Mouse (Mus musculus): ENCODE results near the gene Zbtb37. TPM values are rescaled to one million over a fixed set of nuclear protein-coding genes. Genes with fewer than 3 reads are reported as not detected.

Zbtb37 gene
- polyA plus RNA-seq (2014; fragmentation: Illumina TruSeq; extraction: RNeasy Lipid Tissue Mini Kit (QIAGEN cat#74804); ENCODE audit: low replicate concordance): 4.3 TPM

DNA sequence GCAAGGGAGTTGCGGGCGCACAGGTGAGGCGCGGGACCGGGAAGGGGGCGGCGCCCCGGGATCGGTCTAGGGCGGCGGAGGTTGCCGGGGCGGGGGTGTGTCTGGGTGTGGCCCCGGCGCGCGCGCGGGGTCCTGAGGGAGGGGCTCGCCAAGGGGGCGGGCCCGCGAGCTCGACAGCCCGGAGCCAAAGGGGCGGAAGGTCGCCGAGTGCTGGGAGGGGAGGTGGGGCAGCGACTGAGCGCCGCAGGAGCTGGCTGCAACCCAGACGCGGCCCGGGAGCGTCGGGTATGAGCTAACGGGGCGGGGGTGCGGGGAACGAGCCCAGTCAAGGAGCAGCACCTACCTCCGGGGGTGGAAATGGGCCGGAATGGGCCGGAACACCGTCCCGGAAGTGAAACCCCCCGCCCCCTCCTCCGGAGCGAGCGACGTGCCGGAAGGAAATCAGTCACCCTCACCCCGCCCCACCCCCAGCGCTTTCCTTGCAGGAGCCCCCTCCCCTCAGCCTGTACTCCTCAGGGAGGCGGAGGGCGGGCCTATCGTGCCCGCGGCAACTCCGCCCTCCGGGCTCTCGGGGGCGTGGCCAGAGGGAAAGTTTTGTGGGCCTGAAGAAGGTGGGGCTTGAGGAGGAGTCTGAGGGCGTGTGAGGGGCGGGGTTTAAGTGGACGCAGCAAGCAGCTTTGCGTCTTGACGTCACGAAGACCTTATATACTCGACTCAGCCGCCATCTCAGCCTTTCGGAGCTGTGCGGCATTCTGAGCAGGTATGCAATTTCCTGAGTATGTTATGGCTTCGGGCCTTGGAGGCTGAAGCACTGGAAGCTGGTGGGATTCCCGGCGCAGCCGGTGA is at the start of gene Zbtb37:
Gene Zbtb37, minus strand, starts transcription at position 415 of the 846 bp plus-strand sequence.

GRCm38 (mm10) chr1:161070352-161071271 is 36.0 kb upstream of the Zbtb37 start, which contains the start of the genes Dars2 and Cenpl:
TSS of gene Dars2 (minus strand) at chr1:161070658.
TSS of gene Cenpl (plus strand) at chr1:161070713.

DNA sequence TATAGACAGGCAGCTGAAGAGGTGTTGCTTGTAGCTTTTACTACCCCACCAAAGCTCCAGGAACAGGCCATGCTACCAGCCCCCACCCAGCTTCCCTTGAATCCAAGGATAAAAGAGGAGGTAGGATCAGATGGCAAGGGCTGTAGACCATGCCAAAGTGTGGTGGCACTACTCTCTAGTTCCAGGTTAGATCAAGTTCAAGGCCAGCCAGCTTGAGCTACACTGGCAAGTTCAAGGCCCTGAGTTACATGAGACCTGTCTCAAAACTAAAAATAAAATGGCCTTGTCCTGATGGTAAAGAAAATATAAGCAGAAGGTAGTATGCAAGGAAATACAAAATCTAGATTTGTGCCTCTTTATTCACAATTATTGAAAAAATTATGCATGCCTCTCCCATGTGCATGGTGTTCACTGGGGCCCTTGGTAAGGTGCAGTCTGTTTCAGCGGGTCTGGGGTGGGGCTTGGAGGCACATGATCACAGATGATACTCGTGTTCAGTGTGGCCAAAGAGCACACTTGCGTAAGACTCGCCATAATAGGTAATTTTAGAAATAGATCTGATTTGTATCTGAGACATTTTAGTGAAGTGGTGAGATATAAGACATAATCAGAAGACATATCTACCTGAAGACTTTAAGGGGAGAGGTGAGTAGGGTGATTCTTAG is 56.4 kb downstream of the Zbtb37 start, which contains the start of gene Serpinc1:
Gene Serpinc1, plus strand, starts transcription at position 515 of the 665 bp plus-strand sequence.

Other genes starting within 250 kb of the Zbtb37 start
- gene Rabgap1l, start 241.6 kb downstream of the Zbtb37 start, polyA plus RNA-seq (2014; fragmentation: Illumina TruSeq; extraction: RNeasy Lipid Tissue Mini Kit (QIAGEN cat#74804); ENCODE audit: low replicate concordance): 147 TPM
- 33.2 TPM for gene Rc3h1, start 128.4 kb downstream of the Zbtb37 start, polyA plus RNA-seq (2014; fragmentation: Illumina TruSeq; extraction: RNeasy Lipid Tissue Mini Kit (QIAGEN cat#74804); ENCODE audit: low replicate concordance)
- 1.2 TPM for gene Serpinc1, start 56.3 kb downstream of the Zbtb37 start, polyA plus RNA-seq (2014; fragmentation: Illumina TruSeq; extraction: RNeasy Lipid Tissue Mini Kit (QIAGEN cat#74804); ENCODE audit: low replicate concordance)
- gene Dars2, start 35.8 kb upstream of the Zbtb37 start, polyA plus RNA-seq (2014; fragmentation: Illumina TruSeq; extraction: RNeasy Lipid Tissue Mini Kit (QIAGEN cat#74804); ENCODE audit: low replicate concordance): 12.8 TPM
- 46.5 TPM for gene Cenpl, start 35.9 kb upstream of the Zbtb37 start, polyA plus RNA-seq (2014; fragmentation: Illumina TruSeq; extraction: RNeasy Lipid Tissue Mini Kit (QIAGEN cat#74804); ENCODE audit: low replicate concordance)
- gene Klhl20, start 96.7 kb upstream of the Zbtb37 start, polyA plus RNA-seq (2014; fragmentation: Illumina TruSeq; extraction: RNeasy Lipid Tissue Mini Kit (QIAGEN cat#74804); ENCODE audit: low replicate concordance): 21.8 TPM
- gene Ankrd45, start 107.8 kb upstream of the Zbtb37 start, polyA plus RNA-seq (2014; fragmentation: Illumina TruSeq; extraction: RNeasy Lipid Tissue Mini Kit (QIAGEN cat#74804); ENCODE audit: low replicate concordance): 0.33 TPM
- not detected for gene Tex50, start 124.5 kb upstream of the Zbtb37 start, polyA plus RNA-seq (2014; fragmentation: Illumina TruSeq; extraction: RNeasy Lipid Tissue Mini Kit (QIAGEN cat#74804); ENCODE audit: low replicate concordance)
- gene Prdx6, start 216.4 kb upstream of the Zbtb37 start, polyA plus RNA-seq (2014; fragmentation: Illumina TruSeq; extraction: RNeasy Lipid Tissue Mini Kit (QIAGEN cat#74804); ENCODE audit: low replicate concordance): 184 TPM

All from small intestine, adult 10 weeks (tissue).